Mouse (Mus musculus): ENCODE data around the gene Kiz. TPM values are rescaled to one million over a fixed set of nuclear protein-coding genes. Genes with fewer than 3 reads are reported as not detected.

The Kiz gene
- polyA plus RNA-seq, 1 experiment = 13.8 TPM

GRCm38 (mm10) chr2:146958398-146958911 is 102.8 kb downstream of the Kiz start:
- 0 out of 2 replicates have a peak overlapping the region, but pooled peaks have one; percentile 29 for H3K27ac ChIP-seq (ENCODE audit: insufficient read depth, low read length)
- H3K4me1 ChIP-seq (ENCODE audit: control insufficient read depth, insufficient read depth, low read length) = peaks cover 1% of the 10 kb centered on the region
- TF ChIP-seq CTCF (IDR thresholded peaks at IDR 0.05; ENCODE audit: extremely low read depth, insufficient read depth, low read length) (no peak), POLR2A (IDR thresholded peaks at IDR 0.05; ENCODE audit: extremely low read depth, insufficient read depth, low read length) (no peak)
- peak overlapping the region; percentile 21 for H3K4me3 ChIP-seq (ENCODE audit: insufficient read depth, low read length)

DNA sequence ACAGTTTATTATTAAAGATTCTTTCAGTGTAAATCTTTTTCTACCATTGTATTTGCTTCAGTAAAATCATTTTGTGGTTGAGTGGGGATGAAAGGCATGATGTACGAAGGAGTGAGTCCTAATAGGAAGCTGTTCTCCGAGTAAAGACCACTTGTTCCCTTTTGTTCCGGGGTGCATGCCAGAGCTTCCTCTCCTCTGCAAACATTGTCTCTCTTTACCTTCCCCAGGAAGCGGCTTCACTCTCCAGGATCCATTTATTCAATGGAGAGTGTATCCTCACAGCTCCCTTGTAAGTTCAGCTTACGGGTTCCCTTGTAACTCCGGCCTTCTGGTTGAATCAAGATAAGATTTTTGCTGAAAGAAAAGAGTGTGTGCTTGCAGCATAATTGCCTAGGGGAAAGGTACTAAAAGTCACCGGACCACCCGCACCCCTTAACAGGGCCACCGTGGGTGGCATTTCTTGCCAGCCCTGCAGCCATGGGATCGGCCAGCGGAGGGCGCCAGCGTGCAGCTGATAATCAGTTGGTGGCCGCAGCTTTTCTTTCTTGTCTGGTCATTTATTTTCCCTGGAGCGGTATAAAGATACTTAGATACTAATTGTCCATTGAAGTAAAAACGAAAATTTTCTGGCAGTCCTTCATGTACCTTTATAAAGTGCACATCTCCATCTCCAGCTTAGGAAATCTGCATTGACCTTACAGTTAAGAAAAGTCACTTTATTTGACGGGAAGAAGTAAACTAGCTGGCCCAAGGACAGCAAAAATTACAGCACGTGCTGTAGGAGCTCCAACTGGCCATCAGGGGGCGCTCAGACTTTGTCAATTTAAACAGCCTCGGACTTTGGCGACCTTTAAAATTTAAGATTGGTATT is 103.5 kb downstream of the Kiz start:
- peak overlapping the region; percentile 21 for H3K4me3 ChIP-seq (ENCODE audit: insufficient read depth, low read length)

GRCm38 (mm10) chr2:146975024-146975423 is 119.4 kb downstream of the Kiz start:
- TF ChIP-seq POLR2A (IDR thresholded peaks at IDR 0.05; ENCODE audit: extremely low read depth, insufficient read depth, low read length) (no peak), CTCF (IDR thresholded peaks at IDR 0.05; ENCODE audit: extremely low read depth, insufficient read depth, low read length) (no peak)
- Histone ChIP-seq H3K4me1 (ENCODE audit: control insufficient read depth, insufficient read depth, low read length) (no peaks in the 10 kb centered on the region), H3K27ac (ENCODE audit: insufficient read depth, low read length) (no peak overlapping the region), H3K4me3 (ENCODE audit: insufficient read depth, low read length) (no peak overlapping the region)

More for the DNA sequence above, 103.5 kb downstream of the Kiz start:
- TF ChIP-seq POLR2A (IDR thresholded peaks at IDR 0.05; ENCODE audit: extremely low read depth, insufficient read depth, low read length) = no peak
- peak; percentile 55 for TF ChIP-seq CTCF (IDR thresholded peaks at IDR 0.05; ENCODE audit: extremely low read depth, insufficient read depth, low read length)
- peaks cover 1% of the 10 kb centered on the region for H3K4me1 ChIP-seq (ENCODE audit: control insufficient read depth, insufficient read depth, low read length)
- peak overlapping the region; percentile 73 for H3K27ac ChIP-seq (ENCODE audit: insufficient read depth, low read length)

DNA sequence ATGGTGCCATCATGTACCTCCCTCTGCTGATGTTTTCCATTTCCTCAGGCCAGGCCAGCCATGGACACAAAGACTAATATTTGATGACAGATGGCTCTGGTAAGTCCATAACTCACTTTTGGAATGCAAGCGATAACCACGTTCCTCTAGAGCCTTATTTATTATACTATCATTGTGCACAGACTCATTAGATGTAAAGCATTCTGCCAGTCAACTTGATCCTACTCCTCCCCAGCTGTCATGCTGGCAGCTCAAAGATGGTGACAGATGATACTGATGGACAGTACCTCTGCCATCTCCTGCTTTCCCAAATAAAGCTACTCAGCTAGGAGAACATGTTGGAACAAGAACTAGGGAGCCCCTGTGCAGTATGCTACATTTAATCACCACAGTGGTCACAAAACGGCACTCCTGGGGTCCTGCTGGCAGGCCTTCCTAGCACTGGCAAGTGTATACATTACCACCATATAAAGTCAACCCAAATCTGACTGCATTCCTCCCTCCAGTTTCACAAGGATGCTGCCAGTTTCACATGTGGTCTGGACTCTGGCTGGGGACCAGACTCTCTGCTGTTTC is 119.9 kb downstream of the Kiz start:
- no peak overlapping the region for H3K4me3 ChIP-seq (ENCODE audit: insufficient read depth, low read length)
- TF ChIP-seq POLR2A (IDR thresholded peaks at IDR 0.05; ENCODE audit: extremely low read depth, insufficient read depth, low read length) = no peak
- TF ChIP-seq CTCF (IDR thresholded peaks at IDR 0.05; ENCODE audit: extremely low read depth, insufficient read depth, low read length) = no peak

GRCm38 (mm10) chr2:146982786-146983185 is 127.1 kb downstream of the Kiz start:
- H3K4me1 ChIP-seq (ENCODE audit: control insufficient read depth, insufficient read depth, low read length) = no peaks in the 10 kb centered on the region
- no peak overlapping the region for H3K27ac ChIP-seq (ENCODE audit: insufficient read depth, low read length)
- TF ChIP-seq POLR2A (IDR thresholded peaks at IDR 0.05; ENCODE audit: extremely low read depth, insufficient read depth, low read length) (no peak), CTCF (IDR thresholded peaks at IDR 0.05; ENCODE audit: extremely low read depth, insufficient read depth, low read length) (no peak)
- no peak overlapping the region for H3K4me3 ChIP-seq (ENCODE audit: insufficient read depth, low read length)

More for the DNA sequence above, 119.9 kb downstream of the Kiz start:
- Histone ChIP-seq H3K27ac (ENCODE audit: insufficient read depth, low read length) (no peak overlapping the region), H3K4me1 (ENCODE audit: control insufficient read depth, insufficient read depth, low read length) (no peaks in the 10 kb centered on the region)

GRCm38 (mm10) chr2:146984831-146985230 is 129.2 kb downstream of the Kiz start:
- H3K4me1 ChIP-seq (ENCODE audit: control insufficient read depth, insufficient read depth, low read length) = no peaks in the 10 kb centered on the region
- no peak overlapping the region for H3K27ac ChIP-seq (ENCODE audit: insufficient read depth, low read length)
- H3K4me3 ChIP-seq (ENCODE audit: insufficient read depth, low read length) = no peak overlapping the region
- TF ChIP-seq POLR2A (IDR thresholded peaks at IDR 0.05; ENCODE audit: extremely low read depth, insufficient read depth, low read length) (no peak), CTCF (IDR thresholded peaks at IDR 0.05; ENCODE audit: extremely low read depth, insufficient read depth, low read length) (no peak)

DNA sequence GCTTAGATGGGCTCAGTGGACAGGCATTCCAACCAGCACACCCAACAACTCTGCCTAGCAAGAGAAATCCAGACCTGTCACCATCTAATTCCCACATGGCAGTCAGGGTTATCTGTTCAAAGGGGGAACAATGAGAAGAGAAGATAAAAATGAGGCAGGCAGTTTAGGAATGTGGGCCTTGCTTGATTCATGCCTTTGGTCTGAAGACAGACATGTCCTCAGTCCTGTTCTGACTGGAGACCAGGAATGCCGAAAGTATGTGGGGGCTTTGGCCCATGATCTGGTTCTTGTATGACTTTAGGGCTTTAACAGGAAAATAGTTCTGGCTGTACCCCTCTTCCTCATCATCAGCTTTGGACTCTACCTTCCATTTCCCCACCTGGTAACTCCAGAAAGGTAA is 130.1 kb downstream of the Kiz start:
- Histone ChIP-seq H3K4me3 (ENCODE audit: insufficient read depth, low read length) (no peak overlapping the region), H3K4me1 (ENCODE audit: control insufficient read depth, insufficient read depth, low read length) (no peaks in the 10 kb centered on the region), H3K27ac (ENCODE audit: insufficient read depth, low read length) (no peak overlapping the region)
- TF ChIP-seq POLR2A (IDR thresholded peaks at IDR 0.05; ENCODE audit: extremely low read depth, insufficient read depth, low read length) = no peak
- TF ChIP-seq CTCF (IDR thresholded peaks at IDR 0.05; ENCODE audit: extremely low read depth, insufficient read depth, low read length) = no peak

- Histone ChIP-seq H3K27ac (ENCODE audit: insufficient read depth, low read length) (no peak overlapping the region), H3K4me3 (ENCODE audit: insufficient read depth, low read length) (no peak overlapping the region), H3K4me1 (ENCODE audit: control insufficient read depth, insufficient read depth, low read length) (no peaks in the 10 kb centered on the region)
- TF ChIP-seq CTCF (IDR thresholded peaks at IDR 0.05; ENCODE audit: extremely low read depth, insufficient read depth, low read length) (no peak), POLR2A (IDR thresholded peaks at IDR 0.05; ENCODE audit: extremely low read depth, insufficient read depth, low read length) (no peak)
Measured at GRCm38 (mm10) chr2:146986429-146986828, 130.8 kb downstream of the Kiz start.

- TF ChIP-seq CTCF (IDR thresholded peaks at IDR 0.05; ENCODE audit: extremely low read depth, insufficient read depth, low read length) (no peak), POLR2A (IDR thresholded peaks at IDR 0.05; ENCODE audit: extremely low read depth, insufficient read depth, low read length) (no peak)
Measured at GRCm38 (mm10) chr2:147007265-147007664, 151.6 kb downstream of the Kiz start.

More at GRCm38 (mm10) chr2:147007265-147007664, 151.6 kb downstream of the Kiz start:
- no peak overlapping the region for H3K4me3 ChIP-seq (ENCODE audit: insufficient read depth, low read length)
- H3K27ac ChIP-seq (ENCODE audit: insufficient read depth, low read length) = no peak overlapping the region
- H3K4me1 ChIP-seq (ENCODE audit: control insufficient read depth, insufficient read depth, low read length) = peaks cover 4% of the 10 kb centered on the region; the same call in 1 of the 2 replicates
